Mouse (Mus musculus): ENCODE results near the gene Crb2. TPM values are rescaled to one million over a fixed set of nuclear protein-coding genes. Genes with fewer than 3 reads are reported as not detected.
A peak's percentile ranks its signal among the peaks of the same experiment; 100 is the strongest.

Gene Crb2
- total RNA-seq, 1 experiment, result 1.7 TPM

DNA sequence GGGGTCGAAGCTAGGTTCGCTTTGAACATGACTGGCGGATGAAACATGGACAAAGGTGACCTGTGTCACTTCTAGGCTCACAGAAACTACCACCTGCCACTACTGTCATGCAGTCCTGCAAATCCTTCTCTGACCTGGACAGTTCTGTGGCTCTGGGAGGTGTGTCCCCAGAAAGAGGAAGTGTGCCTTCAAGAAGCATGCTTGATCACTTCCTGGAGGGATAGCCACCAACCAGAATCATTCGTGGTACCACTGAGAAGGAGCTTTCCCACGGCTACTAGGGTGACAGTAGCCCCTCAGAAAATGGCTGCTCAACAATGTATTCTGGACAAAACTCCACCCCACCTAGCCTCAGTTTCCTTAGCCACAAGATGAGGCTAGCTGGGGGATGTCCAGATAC is 19.0 kb upstream of the Crb2 start:
- Histone ChIP-seq H3K4me3 (ENCODE audit: insufficient read depth in 1 of 2, low read depth in 1 of 2, low read length in 2 of 2, poor library complexity in 1 of 2, severe bottlenecking in 1 of 2) (no peak overlapping the region), H3K36me3 (ENCODE audit: control insufficient read depth, insufficient read depth, low read length, poor library complexity, severe bottlenecking) (no peaks in the 10 kb centered on the region), H3K27ac (ENCODE audit: insufficient read depth, low read depth, low read length, poor library complexity, severe bottlenecking) (no peak overlapping the region), H3K9me3 (ENCODE audit: control insufficient read depth, insufficient read depth, low read depth, low read length) (no peaks in the 10 kb centered on the region), H3K9ac (ENCODE audit: insufficient read depth, low read depth, low read length, poor library complexity, severe bottlenecking) (no peak overlapping the region), H3K4me1 (ENCODE audit: control insufficient read depth in 2 of 2, insufficient read depth in 2 of 2, low read length in 2 of 2, poor library complexity in 1 of 2) (peaks cover 5 to 36% of the 10 kb centered on the region in 2 experiments; a peak in 3 of 4 replicates)
- TF ChIP-seq ZC3H11A (IDR thresholded peaks at IDR 0.05; ENCODE audit: borderline replicate concordance, low read depth, low read length) (no peak), HCFC1 (IDR thresholded peaks at IDR 0.05; ENCODE audit: borderline replicate concordance, insufficient read depth, low read length) (no peak), CHD2 (IDR thresholded peaks at IDR 0.05; ENCODE audit: low read depth, low read length) (no peak), MAFK (IDR thresholded peaks at IDR 0.05; ENCODE audit: insufficient read depth, low read depth, low read length) (no peak), ZNF384 (IDR thresholded peaks at IDR 0.05; ENCODE audit: low read depth, low read length) (no peak)
- no peak for DNase-seq (ENCODE audit: low read depth, low spot score)
- in situ Hi-C loops (cut with MboI; ENCODE audit: low sequenced_read_pairs in 2 of 2, unreplicated experiment in 2 of 2), result no loop called here

- in situ Hi-C loops (cut with MboI; ENCODE audit: low sequenced_read_pairs in 2 of 2, unreplicated experiment in 2 of 2), result no loop called here
- Histone ChIP-seq H3K36me3 (ENCODE audit: control insufficient read depth, insufficient read depth, low read length, poor library complexity, severe bottlenecking) (no peaks in the 10 kb centered on the region), H3K4me1 (ENCODE audit: control insufficient read depth in 2 of 2, insufficient read depth in 2 of 2, low read length in 2 of 2, poor library complexity in 1 of 2) (peaks cover 5 to 36% of the 10 kb centered on the region in 2 experiments; a peak in 3 of 4 replicates), H3K27ac (ENCODE audit: insufficient read depth, low read depth, low read length, poor library complexity, severe bottlenecking) (no peak overlapping the region), H3K9me3 (ENCODE audit: control insufficient read depth, insufficient read depth, low read depth, low read length) (no peaks in the 10 kb centered on the region), H3K4me3 (ENCODE audit: insufficient read depth in 1 of 2, low read depth in 1 of 2, low read length in 2 of 2, poor library complexity in 1 of 2, severe bottlenecking in 1 of 2) (no peak overlapping the region; a peak in 1 of 4 replicates), H3K9ac (ENCODE audit: insufficient read depth, low read depth, low read length, poor library complexity, severe bottlenecking) (no peak overlapping the region)
- no peak for DNase-seq (ENCODE audit: low read depth, low spot score)
- TF ChIP-seq HCFC1 (IDR thresholded peaks at IDR 0.05; ENCODE audit: borderline replicate concordance, insufficient read depth, low read length), result no peak
- no peak for TF ChIP-seq MAFK (IDR thresholded peaks at IDR 0.05; ENCODE audit: insufficient read depth, low read depth, low read length)
- no peak for TF ChIP-seq ZC3H11A (IDR thresholded peaks at IDR 0.05; ENCODE audit: borderline replicate concordance, low read depth, low read length)
- TF ChIP-seq CHD2 (IDR thresholded peaks at IDR 0.05; ENCODE audit: low read depth, low read length), result no peak
- TF ChIP-seq ZNF384 (IDR thresholded peaks at IDR 0.05; ENCODE audit: low read depth, low read length), result no peak
Observed at GRCm38 (mm10) chr2:37757784-37758183, 18.3 kb upstream of the Crb2 start.

DNA sequence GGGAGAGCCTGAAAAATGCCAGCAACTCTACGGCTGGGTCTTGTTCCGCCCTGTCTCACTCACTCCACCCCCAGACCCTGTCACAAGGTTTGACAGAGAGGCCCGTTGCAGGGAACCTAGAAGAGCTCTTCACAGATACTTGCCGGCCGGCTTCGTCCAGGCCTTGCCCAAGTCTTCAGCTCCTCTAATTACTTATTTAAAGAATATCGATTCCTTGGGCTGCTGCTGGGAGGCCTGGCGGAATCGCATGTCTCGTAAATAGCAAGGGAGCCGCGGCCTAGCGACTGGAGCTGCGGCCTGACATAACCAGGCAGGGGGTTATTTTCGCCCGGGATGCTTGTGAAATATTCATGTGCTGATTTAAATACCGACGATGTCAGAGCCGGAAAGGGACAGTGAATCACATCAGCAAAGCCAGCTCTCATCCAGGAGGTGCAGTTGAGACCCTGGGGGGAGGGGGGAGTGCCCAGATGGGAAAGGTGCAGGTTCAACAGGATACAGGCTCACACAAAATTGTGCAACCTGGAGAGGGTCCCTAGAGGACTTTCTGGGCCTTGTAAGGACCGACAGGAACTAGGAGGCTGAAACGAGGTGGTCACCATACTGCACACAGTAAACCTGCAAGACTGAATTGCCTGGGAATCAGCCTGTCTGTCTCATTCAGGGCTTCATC is 17.6 kb upstream of the Crb2 start:
- no peaks in the 10 kb centered on the region for H3K36me3 ChIP-seq (ENCODE audit: control insufficient read depth, insufficient read depth, low read length, poor library complexity, severe bottlenecking)
- H3K9me3 ChIP-seq (ENCODE audit: control insufficient read depth, insufficient read depth, low read depth, low read length), result no peaks in the 10 kb centered on the region
- peaks cover 5 to 36% of the 10 kb centered on the region in 2 experiments; a peak in 3 of 4 replicates for H3K4me1 ChIP-seq (ENCODE audit: control insufficient read depth in 2 of 2, insufficient read depth in 2 of 2, low read length in 2 of 2, poor library complexity in 1 of 2)
- no peak for DNase-seq (ENCODE audit: low read depth, low spot score)
- peak overlapping the region; percentile 7 to 36; a peak in 2 of 4 replicates for H3K4me3 ChIP-seq (ENCODE audit: insufficient read depth in 1 of 2, low read depth in 1 of 2, low read length in 2 of 2, poor library complexity in 1 of 2, severe bottlenecking in 1 of 2)
- TF ChIP-seq HCFC1 (IDR thresholded peaks at IDR 0.05; ENCODE audit: borderline replicate concordance, insufficient read depth, low read length), result no peak
- TF ChIP-seq CHD2 (IDR thresholded peaks at IDR 0.05; ENCODE audit: low read depth, low read length), result no peak
- TF ChIP-seq ZNF384 (IDR thresholded peaks at IDR 0.05; ENCODE audit: low read depth, low read length), result no peak
- no peak for TF ChIP-seq MAFK (IDR thresholded peaks at IDR 0.05; ENCODE audit: insufficient read depth, low read depth, low read length)
- no peak for TF ChIP-seq ZC3H11A (IDR thresholded peaks at IDR 0.05; ENCODE audit: borderline replicate concordance, low read depth, low read length)
- H3K9ac ChIP-seq (ENCODE audit: insufficient read depth, low read depth, low read length, poor library complexity, severe bottlenecking), result no peak overlapping the region
- no peak overlapping the region for H3K27ac ChIP-seq (ENCODE audit: insufficient read depth, low read depth, low read length, poor library complexity, severe bottlenecking)
- in situ Hi-C loops (cut with MboI; ENCODE audit: low sequenced_read_pairs in 2 of 2, unreplicated experiment in 2 of 2), result no loop called here

DNA sequence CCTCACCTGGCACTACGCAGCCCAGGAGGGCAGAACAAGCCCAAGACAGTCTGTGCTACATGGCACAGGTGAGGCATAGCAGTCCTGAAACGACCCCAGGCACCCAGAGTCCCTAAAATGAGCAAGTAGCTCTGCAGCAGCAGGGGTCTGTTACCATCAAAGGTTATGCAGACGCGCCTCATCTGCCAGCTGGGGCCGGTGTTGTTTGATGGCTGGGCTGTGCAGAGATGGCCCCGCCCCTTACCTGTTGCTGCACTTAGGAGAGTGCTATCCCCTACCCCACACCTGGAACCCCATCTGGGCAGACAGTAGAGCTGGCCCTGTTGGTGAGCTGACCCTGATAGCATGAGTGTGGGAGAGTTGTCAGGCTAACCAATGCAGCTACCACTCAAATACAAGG is 15.4 kb upstream of the Crb2 start:
- TF ChIP-seq ZC3H11A (IDR thresholded peaks at IDR 0.05; ENCODE audit: borderline replicate concordance, low read depth, low read length) (no peak), MAFK (IDR thresholded peaks at IDR 0.05; ENCODE audit: insufficient read depth, low read depth, low read length) (no peak), ZNF384 (IDR thresholded peaks at IDR 0.05; ENCODE audit: low read depth, low read length) (no peak), HCFC1 (IDR thresholded peaks at IDR 0.05; ENCODE audit: borderline replicate concordance, insufficient read depth, low read length) (no peak), CHD2 (IDR thresholded peaks at IDR 0.05; ENCODE audit: low read depth, low read length) (no peak)
- in situ Hi-C loops (cut with MboI; ENCODE audit: low sequenced_read_pairs in 2 of 2, unreplicated experiment in 2 of 2), result no loop called here
- DNase-seq (ENCODE audit: low read depth, low spot score), result no peak
- Histone ChIP-seq H3K4me1 (ENCODE audit: control insufficient read depth in 2 of 2, insufficient read depth in 2 of 2, low read length in 2 of 2, poor library complexity in 1 of 2) (peaks cover 8 to 44% of the 10 kb centered on the region in 2 experiments), H3K9me3 (ENCODE audit: control insufficient read depth, insufficient read depth, low read depth, low read length) (no peaks in the 10 kb centered on the region), H3K9ac (ENCODE audit: insufficient read depth, low read depth, low read length, poor library complexity, severe bottlenecking) (no peak overlapping the region), H3K36me3 (ENCODE audit: control insufficient read depth, insufficient read depth, low read length, poor library complexity, severe bottlenecking) (no peaks in the 10 kb centered on the region), H3K4me3 (ENCODE audit: insufficient read depth in 1 of 2, low read depth in 1 of 2, low read length in 2 of 2, poor library complexity in 1 of 2, severe bottlenecking in 1 of 2) (no peak overlapping the region), H3K27ac (ENCODE audit: insufficient read depth, low read depth, low read length, poor library complexity, severe bottlenecking) (no peak overlapping the region)
